Mouse (Mus musculus) intestine, postnatal 0 days (tissue): ENCODE measurements around the gene Olfr1047. TPM values are rescaled to one million over a fixed set of nuclear protein-coding genes. Genes with fewer than 3 reads are reported as not detected.

ENCODE experiments used
- ATAC-seq: fragments of 200-750 bp; cut with Nextera tagmentation; 2 replicates; pipeline ENCODE4 v1.8.0; 2017; ENCODE audit warnings: mild to moderate bottlenecking, moderate TSS enrichment, moderate library complexity
- H3K27ac ChIP-seq: fragments of 300-500 bp; sonication (generic); 2 replicates; pipeline ENCODE4 v1.5.1; 2014; ENCODE audit warnings: mild to moderate bottlenecking, low read depth, low read length, moderate library complexity
- H3K27me3 ChIP-seq: fragments of 300-500 bp; sonication (generic); replicated peaks from 2 replicates; pipeline ENCODE4 v1.6.1; 2014; ENCODE audit warnings: low read length, mixed read lengths; ENCODE audit not compliant: control insufficient read depth, insufficient read depth
- H3K36me3 ChIP-seq: fragments of 300-500 bp; sonication (generic); 2 replicates; pipeline ENCODE4 v1.6.1; 2014; ENCODE audit warnings: mild to moderate bottlenecking, moderate library complexity; ENCODE audit not compliant: control insufficient read depth, insufficient read depth
- H3K4me1 ChIP-seq: fragments of 300-500 bp; sonication (generic); replicated peaks from 2 replicates; pipeline ENCODE4 v1.6.1; 2014; ENCODE audit warnings: antibody characterized with exemption, low read length, mixed read lengths; ENCODE audit not compliant: control insufficient read depth, insufficient read depth
- H3K4me2 ChIP-seq: fragments of 300-500 bp; sonication (generic); replicated peaks from 2 replicates; pipeline ENCODE4 v1.6.1; 2014; ENCODE audit warnings: low read depth, mild to moderate bottlenecking, moderate library complexity
- H3K4me3 ChIP-seq: fragments of 300-500 bp; sonication (generic); 2 replicates; pipeline ENCODE4 v1.5.1; 2014; ENCODE audit warnings: low read depth, low read length
- H3K9ac ChIP-seq: fragments of 300-500 bp; sonication (generic); 2 replicates; pipeline ENCODE4 v1.6.1; 2014; ENCODE audit warnings: mild to moderate bottlenecking, low read depth, low read length
- H3K9me3 ChIP-seq: fragments of 300-500 bp; sonication (generic); 2 replicates; pipeline ENCODE4 v1.6.1; 2016; ENCODE audit warnings: mixed run types; ENCODE audit not compliant: control insufficient read depth
- CTCF ChIP-seq: sonication (generic); IDR thresholded peaks from 2 replicates; pipeline ENCODE4 v1.5.1; 2016; ENCODE audit warnings: low read depth, mild to moderate bottlenecking, control low read depth, antibody characterized with exemption, moderate library complexity
- WGBS: fragments of 180-500 bp; shearing (Covaris S2); extraction: QIAGEN DNeasy Blood & Tissue Kit; methylation state at CpG from one replicate; pipeline ENCODE4 v1.1.7; 2014; 5-methylcytosine and 5-hydroxymethylcytosine counted together
- polyA plus RNA-seq: library from polyadenylated mRNA; unstranded; fragments of >200 nt; fragmentation: Nextera tagmentation; extraction: Ambion mirVana; gene quantifications from 2 replicates; pipeline ENCODE4 v1.2.1, GENCODE M21; 2015

Olfr1047 gene
- polyA plus RNA-seq, 1 experiment from 2014 or later = not detected

GRCm38 (mm10) chr2:86185583-86185982 lies 45.6 kb downstream of the Olfr1047 start, which contains the start of gene Olfr52:
Gene Olfr52 (minus strand): TSS chr2:86185683.
- no peaks in the 10 kb centered on the region for H3K4me1 ChIP-seq
- no peak within 1 kb of the TSS for H3K4me2 ChIP-seq
- no peaks in the 10 kb centered on the region for H3K36me3 ChIP-seq
- no peak within 1 kb of the TSS for H3K27ac ChIP-seq
- H3K9me3 ChIP-seq = no peaks in the 10 kb centered on the region
- TF ChIP-seq CTCF = no peak
- H3K27me3 ChIP-seq = no peaks in the 10 kb centered on the region
- ATAC-seq = no peak
- no peak within 1 kb of the TSS for H3K9ac ChIP-seq
- H3K4me3 ChIP-seq = no peak within 1 kb of the TSS

GRCm38 (mm10) chr2:86179950-86180349 lies 51.3 kb downstream of the Olfr1047 start:
- no peaks in the 10 kb centered on the region for H3K9me3 ChIP-seq
- H3K4me1 ChIP-seq = no peaks in the 10 kb centered on the region
- 74% methylated on average over 3 of the region's 3 CpGs for WGBS
- no peak overlapping the region for H3K4me3 ChIP-seq
- no peaks in the 10 kb centered on the region for H3K27me3 ChIP-seq
- H3K36me3 ChIP-seq = no peaks in the 10 kb centered on the region
- no peak for ATAC-seq
- no peak overlapping the region for H3K4me2 ChIP-seq
- no peak overlapping the region for H3K9ac ChIP-seq
- no peak overlapping the region for H3K27ac ChIP-seq
- no peak for TF ChIP-seq CTCF

GRCm38 (mm10) chr2:86177720-86178119 lies 53.5 kb downstream of the Olfr1047 start, which contains the start of gene Olfr1044:
Gene Olfr1044 (minus strand): TSS chr2:86177820.
- TF ChIP-seq CTCF = no peak
- no peak within 1 kb of the TSS for H3K27ac ChIP-seq
- no peak within 1 kb of the TSS for H3K4me3 ChIP-seq
- no peak within 1 kb of the TSS for H3K9ac ChIP-seq
- H3K27me3 ChIP-seq = no peaks in the 10 kb centered on the region
- H3K4me2 ChIP-seq = no peak within 1 kb of the TSS
- no peak for ATAC-seq
- H3K36me3 ChIP-seq = no peaks in the 10 kb centered on the region
- H3K4me1 ChIP-seq = no peaks in the 10 kb centered on the region
- H3K9me3 ChIP-seq = no peaks in the 10 kb centered on the region

Other genes starting within 250 kb of the Olfr1047 start
- not detected in 2 replicates for gene Olfr1031, start 241.1 kb downstream of the Olfr1047 start, polyA plus RNA-seq
- not detected in 2 replicates for gene Olfr1032, start 225.9 kb downstream of the Olfr1047 start, polyA plus RNA-seq
- gene Olfr1033, start 210.8 kb downstream of the Olfr1047 start, polyA plus RNA-seq = 1.3 and 1.5 TPM in 2 replicates
- gene Olfr1034, start 185.5 kb downstream of the Olfr1047 start, polyA plus RNA-seq = 0.03 TPM in 1 of 2 replicates, not detected in the other
- not detected in 2 replicates for gene Olfr1036, start 157.4 kb downstream of the Olfr1047 start, polyA plus RNA-seq
- not detected in 2 replicates for gene Olfr1037, start 144.0 kb downstream of the Olfr1047 start, polyA plus RNA-seq
- not detected in 2 replicates for gene Olfr1039, start 95.5 kb downstream of the Olfr1047 start, polyA plus RNA-seq
- not detected in 2 replicates for gene Olfr1040, start 84.7 kb downstream of the Olfr1047 start, polyA plus RNA-seq
- not detected in 2 replicates for gene Olfr1042, start 69.6 kb downstream of the Olfr1047 start, polyA plus RNA-seq
- gene Olfr1043, start 63.9 kb downstream of the Olfr1047 start, polyA plus RNA-seq = not detected in 2 replicates
- gene Olfr1044, start 53.6 kb downstream of the Olfr1047 start, polyA plus RNA-seq = not detected in 2 replicates
- not detected in 2 replicates for gene Olfr52, start 45.7 kb downstream of the Olfr1047 start, polyA plus RNA-seq
- not detected in 2 replicates for gene Olfr1045, start 28.4 kb downstream of the Olfr1047 start, polyA plus RNA-seq
- not detected in 2 replicates for gene Olfr1046, start 12.1 kb downstream of the Olfr1047 start, polyA plus RNA-seq
- gene Olfr1048, start 8.9 kb upstream of the Olfr1047 start, polyA plus RNA-seq = not detected in 2 replicates
- not detected in 2 replicates for gene Olfr1049, start 26.9 kb upstream of the Olfr1047 start, polyA plus RNA-seq
- gene Olfr1051, start 47.7 kb upstream of the Olfr1047 start, polyA plus RNA-seq = not detected in 2 replicates
- not detected in 2 replicates for gene Olfr1052, start 61.1 kb upstream of the Olfr1047 start, polyA plus RNA-seq
- not detected in 2 replicates for gene Olfr1053, start 83.9 kb upstream of the Olfr1047 start, polyA plus RNA-seq
- not detected in 2 replicates for gene Olfr1054, start 104.0 kb upstream of the Olfr1047 start, polyA plus RNA-seq
- gene Olfr1055, start 118.9 kb upstream of the Olfr1047 start, polyA plus RNA-seq = not detected in 2 replicates
- gene Olfr1056, start 131.1 kb upstream of the Olfr1047 start, polyA plus RNA-seq = not detected in 2 replicates
- gene Olfr1057, start 147.0 kb upstream of the Olfr1047 start, polyA plus RNA-seq = not detected in 2 replicates
- gene Olfr1058, start 157.2 kb upstream of the Olfr1047 start, polyA plus RNA-seq = not detected in 2 replicates
- not detected in 2 replicates for gene Olfr1061, start 182.6 kb upstream of the Olfr1047 start, polyA plus RNA-seq
- gene Olfr1062, start 195.3 kb upstream of the Olfr1047 start, polyA plus RNA-seq = not detected in 2 replicates
- not detected in 2 replicates for gene Olfr1065, start 219.2 kb upstream of the Olfr1047 start, polyA plus RNA-seq
- gene Olfr1066, start 224.9 kb upstream of the Olfr1047 start, polyA plus RNA-seq = not detected in 2 replicates